Mouse (Mus musculus) embryonic fibroblast, embryonic 13.5 days (primary cell): ENCODE data around the gene Ep300. TPM values are rescaled to one million over a fixed set of nuclear protein-coding genes. Genes with fewer than 3 reads are reported as not detected.

Experiments
- H3K27ac ChIP-seq: 2 replicates; pipeline ENCODE4 v1.5.1; 2012; ENCODE audit warnings: low read length, control low read depth, inconsistent platforms; ENCODE audit not compliant: insufficient read depth
- H3K4me1 ChIP-seq: 2 replicates; pipeline ENCODE4 v1.6.1; 2011; ENCODE audit warnings: low read length; ENCODE audit not compliant: control insufficient read depth, insufficient read depth
- H3K4me3 ChIP-seq: 2 replicates; pipeline ENCODE4 v1.5.1; 2011; ENCODE audit warnings: mild to moderate bottlenecking, control low read depth, low read length; ENCODE audit not compliant: insufficient read depth
- CTCF ChIP-seq: IDR thresholded peaks from 2 replicates; pipeline ENCODE4 v1.5.1; 2011; ENCODE audit warnings: mild to moderate bottlenecking, control low read depth, low read length, moderate library complexity, borderline replicate concordance; ENCODE audit not compliant: insufficient read depth
- POLR2A ChIP-seq: IDR thresholded peaks from 2 replicates; pipeline ENCODE4 v1.6.1; 2011; ENCODE audit warnings: low read depth, mild to moderate bottlenecking, control low read depth, low read length, moderate library complexity
- polyA plus RNA-seq: library from polyadenylated mRNA; stranded (reverse); fragments of >200 nt; gene quantifications from 2 replicates; pipeline ENCODE4 v1.2.4, GENCODE M21; 2011; ENCODE audit warnings: low read depth; ENCODE audit not compliant: missing spikeins, insufficient read length

Gene Ep300
- polyA plus RNA-seq, 1 experiment = 67.2 TPM

- TF ChIP-seq POLR2A = peak; percentile 57; the same call in 1 of the 2 replicates
- no peak for TF ChIP-seq CTCF
- no peaks in the 10 kb centered on the region for H3K4me1 ChIP-seq
- peak within 1 kb of the TSS; percentile 87 for H3K4me3 ChIP-seq
- no peak within 1 kb of the TSS for H3K27ac ChIP-seq
These were observed 78.8 kb downstream of the Ep300 start, which contains the start of gene L3mbtl2 for GRCm38 (mm10) chr15:81663697-81664561. TSS of gene L3mbtl2 (plus strand) at chr15:81663889.

GRCm38 (mm10) chr15:81666957-81667356 lies 81.8 kb downstream of the Ep300 start:
- TF ChIP-seq POLR2A (no peak), CTCF (no peak)
- Histone ChIP-seq H3K4me1 (no peaks in the 10 kb centered on the region), H3K27ac (no peak overlapping the region), H3K4me3 (no peak overlapping the region)

- peak; percentile 51; the same call in 1 of the 2 replicates for TF ChIP-seq CTCF
- no peak for TF ChIP-seq POLR2A
- Histone ChIP-seq H3K4me3 (no peak overlapping the region), H3K27ac (no peak overlapping the region), H3K4me1 (no peaks in the 10 kb centered on the region)
These were observed 85.1 kb downstream of the Ep300 start for GRCm38 (mm10) chr15:81670231-81670640.

GRCm38 (mm10) chr15:81676637-81677036 lies 91.5 kb downstream of the Ep300 start:
- no peak overlapping the region for H3K4me3 ChIP-seq
- no peak for TF ChIP-seq CTCF
- TF ChIP-seq POLR2A = no peak
- no peaks in the 10 kb centered on the region for H3K4me1 ChIP-seq
- no peak overlapping the region for H3K27ac ChIP-seq

GRCm38 (mm10) chr15:81680301-81680805 lies 95.2 kb downstream of the Ep300 start:
- Histone ChIP-seq H3K4me1 (no peaks in the 10 kb centered on the region), H3K4me3 (no peak overlapping the region), H3K27ac (no peak overlapping the region)
- TF ChIP-seq CTCF (no peak), POLR2A (no peak)

DNA sequence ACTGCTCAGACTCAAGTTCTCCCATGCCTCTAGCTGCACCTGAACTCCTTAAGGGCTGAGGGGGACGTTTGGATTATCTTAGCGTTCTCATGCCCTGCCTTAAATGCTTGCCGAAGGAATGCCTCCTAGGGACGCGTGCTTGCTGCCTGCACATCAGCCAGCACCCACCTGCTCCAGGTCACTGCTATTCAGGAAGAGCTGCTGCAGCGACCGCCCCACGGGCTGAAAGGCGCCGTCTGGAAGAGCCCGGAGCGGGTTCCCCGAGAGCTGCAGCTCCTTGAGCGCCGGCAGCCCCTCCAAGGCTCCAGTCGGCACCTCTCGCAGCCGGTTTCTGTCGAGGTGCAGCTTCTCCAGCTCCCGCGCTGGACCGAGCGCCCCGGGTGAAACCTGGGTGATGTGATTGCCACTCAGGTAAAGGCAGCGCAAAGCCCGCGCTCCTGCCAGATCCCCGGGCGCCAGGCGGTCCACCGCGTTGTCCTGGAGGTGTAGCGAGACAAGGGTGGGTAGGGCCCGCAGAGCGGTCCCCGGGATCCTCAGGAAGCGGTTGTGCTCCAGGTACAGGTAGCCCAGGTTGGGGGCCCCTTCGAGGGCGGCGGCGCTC lies 108.3 kb downstream of the Ep300 start:
- TF ChIP-seq POLR2A = no peak
- TF ChIP-seq CTCF = no peak
- Histone ChIP-seq H3K4me1 (no peaks in the 10 kb centered on the region), H3K27ac (no peak overlapping the region), H3K4me3 (peak overlapping the region; percentile 29)

DNA sequence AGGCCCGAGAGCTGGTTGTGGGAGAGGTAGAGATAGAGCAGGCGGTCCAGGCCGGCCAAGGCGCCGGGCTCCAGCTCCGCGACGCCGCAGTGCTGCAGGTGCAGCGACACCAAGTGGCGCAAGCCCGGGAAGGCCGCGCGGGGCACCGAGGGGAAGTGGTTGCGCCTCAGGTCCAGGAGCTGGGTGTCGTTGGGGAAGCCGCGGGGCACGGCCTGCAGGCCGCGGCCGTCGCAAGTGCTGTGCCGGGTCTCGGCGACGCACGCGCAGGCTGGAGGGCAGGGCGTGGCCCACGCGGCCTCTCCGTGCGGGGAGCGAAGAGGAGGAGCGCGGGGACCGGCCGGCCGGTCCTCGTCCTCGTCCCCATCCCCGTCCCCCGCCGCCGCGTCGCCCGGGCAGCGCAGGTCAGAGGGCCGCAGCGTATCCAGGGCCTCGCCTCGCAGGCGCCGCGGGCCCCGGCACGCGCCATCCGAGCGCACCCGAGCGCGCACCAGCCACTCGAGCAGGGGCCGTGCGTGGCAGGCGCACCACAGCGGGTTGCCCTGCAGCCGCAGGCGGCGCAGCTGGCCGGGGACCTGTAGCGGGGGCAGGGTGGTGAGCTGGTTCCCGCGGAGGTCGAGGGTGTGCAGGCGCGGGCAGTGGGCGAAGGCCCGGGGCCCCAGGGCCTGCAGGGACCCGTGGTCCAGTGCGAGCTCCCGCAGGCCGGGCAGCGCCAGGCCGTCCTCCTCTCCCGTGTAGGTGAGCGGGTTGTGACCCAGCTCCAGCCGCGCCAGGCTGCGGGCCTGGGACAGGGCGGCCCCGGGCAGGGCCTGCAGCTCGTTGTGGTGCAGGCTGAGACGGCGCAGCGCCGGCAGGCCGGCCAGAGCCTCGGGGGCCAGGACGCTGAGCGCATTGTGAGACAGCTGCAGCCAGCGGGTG lies 109.1 kb downstream of the Ep300 start:
- Histone ChIP-seq H3K27ac (no peak overlapping the region), H3K4me1 (no peaks in the 10 kb centered on the region), H3K4me3 (peak overlapping the region; percentile 43)
- TF ChIP-seq POLR2A (peak; percentile 59), CTCF (peak; percentile 62)

- H3K4me3 ChIP-seq = peak overlapping the region; percentile 43
- H3K27ac ChIP-seq = no peak overlapping the region
- TF ChIP-seq POLR2A (no peak), CTCF (no peak)
- H3K4me1 ChIP-seq = no peaks in the 10 kb centered on the region
These were observed 109.7 kb downstream of the Ep300 start for GRCm38 (mm10) chr15:81694891-81695290.

GRCm38 (mm10) chr15:81697175-81697574 lies 112.0 kb downstream of the Ep300 start, which contains the start of gene Chadl:
TSS of gene Chadl (minus strand) at chr15:81697287.
- no peak for TF ChIP-seq POLR2A
- no peak for TF ChIP-seq CTCF
- Histone ChIP-seq H3K4me1 (no peaks in the 10 kb centered on the region), H3K27ac (no peak within 1 kb of the TSS), H3K4me3 (no peak within 1 kb of the TSS)
